Mouse (Mus musculus): ENCODE results near the gene Adamts12. TPM values are rescaled to one million over a fixed set of nuclear protein-coding genes. Genes with fewer than 3 reads are reported as not detected.
A peak's percentile ranks its signal among the peaks of the same experiment; 100 is the strongest.

Gene Adamts12
- polyA plus RNA-seq, 2 experiments: 8.7 to 10.6 TPM

- H3K4me1 ChIP-seq (ENCODE audit: control insufficient read depth, insufficient read depth, low read length): peaks cover 15% of the 10 kb centered on the region
- no peak for TF ChIP-seq POLR2A (IDR thresholded peaks at IDR 0.05; ENCODE audit: borderline replicate concordance, extremely low read depth, insufficient read depth, insufficient read length)
- H3K36me3 ChIP-seq (ENCODE audit: control insufficient read depth, insufficient read depth, low read length): no peaks in the 10 kb centered on the region
- H3K27ac ChIP-seq (replicated peaks; ENCODE audit: low read depth, low read length): no peak overlapping the region
- H3K27me3 ChIP-seq (ENCODE audit: control insufficient read depth, insufficient read depth, low read length): peaks cover 47% of the 10 kb centered on the region
- peak overlapping the region; percentile 38 for H3K4me3 ChIP-seq (replicated peaks; ENCODE audit: low read length)
- peak overlapping the region; percentile 21; the same call in 1 of the 2 replicates for H3K9ac ChIP-seq (ENCODE audit: low read depth, low read length, severe bottlenecking)
- no peak for DNase-seq (ENCODE audit: low spot score)
- H3K9me3 ChIP-seq (ENCODE audit: control insufficient read depth, low read length): no peaks in the 10 kb centered on the region
- no peak for ATAC-seq (ENCODE audit: low FRiP score, low read depth)
- 2% methylated on average over 49 of the region's 49 CpGs for WGBS
- peak overlapping the region; percentile 58 for H3K4me2 ChIP-seq (replicated peaks; ENCODE audit: low read depth, low read length, severe bottlenecking)
Measured at GRCm38 (mm10) chr15:11036535-11037375, 27.8 kb upstream of the Adamts12 start.

GRCm38 (mm10) chr15:11037376-11037695 is 27.3 kb upstream of the Adamts12 start:
- H3K9ac ChIP-seq (ENCODE audit: low read depth, low read length, severe bottlenecking): no peak overlapping the region
- peak overlapping the region; percentile 38 for H3K4me3 ChIP-seq (replicated peaks; ENCODE audit: low read length)
- ATAC-seq (ENCODE audit: low FRiP score, low read depth) (no peak), DNase-seq (ENCODE audit: low spot score) (no peak)
- 3% methylated on average over 8 of the region's 8 CpGs for WGBS
- peaks cover 15% of the 10 kb centered on the region for H3K4me1 ChIP-seq (ENCODE audit: control insufficient read depth, insufficient read depth, low read length)
- no peaks in the 10 kb centered on the region for H3K9me3 ChIP-seq (ENCODE audit: control insufficient read depth, low read length)
- H3K4me2 ChIP-seq (replicated peaks; ENCODE audit: low read depth, low read length, severe bottlenecking): peak overlapping the region; percentile 58
- TF ChIP-seq POLR2A (IDR thresholded peaks at IDR 0.05; ENCODE audit: borderline replicate concordance, extremely low read depth, insufficient read depth, insufficient read length): no peak
- no peak overlapping the region for H3K27ac ChIP-seq (replicated peaks; ENCODE audit: low read depth, low read length)
- H3K36me3 ChIP-seq (ENCODE audit: control insufficient read depth, insufficient read depth, low read length): no peaks in the 10 kb centered on the region
- peaks cover 47% of the 10 kb centered on the region for H3K27me3 ChIP-seq (ENCODE audit: control insufficient read depth, insufficient read depth, low read length)

GRCm38 (mm10) chr15:11037711-11038110 is 26.9 kb upstream of the Adamts12 start, which contains the start of gene Rxfp3:
Gene Rxfp3, minus strand, starts transcription at chr15:11037991.
- H3K27me3 ChIP-seq (ENCODE audit: control insufficient read depth, insufficient read depth, low read length): peaks cover 47% of the 10 kb centered on the region
- 7% methylated on average over 16 of the region's 16 CpGs for WGBS
- ATAC-seq (ENCODE audit: low FRiP score, low read depth) (no peak), DNase-seq (ENCODE audit: low spot score) (peak; percentile 19)
- no peak within 1 kb of the TSS for H3K27ac ChIP-seq (replicated peaks; ENCODE audit: low read depth, low read length)
- H3K4me1 ChIP-seq (ENCODE audit: control insufficient read depth, insufficient read depth, low read length): peaks cover 15% of the 10 kb centered on the region
- H3K9ac ChIP-seq (ENCODE audit: low read depth, low read length, severe bottlenecking): no peak within 1 kb of the TSS
- H3K36me3 ChIP-seq (ENCODE audit: control insufficient read depth, insufficient read depth, low read length): no peaks in the 10 kb centered on the region
- H3K9me3 ChIP-seq (ENCODE audit: control insufficient read depth, low read length): no peaks in the 10 kb centered on the region
- no peak for TF ChIP-seq POLR2A (IDR thresholded peaks at IDR 0.05; ENCODE audit: borderline replicate concordance, extremely low read depth, insufficient read depth, insufficient read length)
- H3K4me2 ChIP-seq (replicated peaks; ENCODE audit: low read depth, low read length, severe bottlenecking): peak within 1 kb of the TSS; percentile 58
- H3K4me3 ChIP-seq (replicated peaks; ENCODE audit: low read length): peak within 1 kb of the TSS; percentile 38

- WGBS: 2% methylated on average over 12 of the region's 12 CpGs
- Histone ChIP-seq H3K27ac (replicated peaks; ENCODE audit: low read depth, low read length) (no peak overlapping the region), H3K36me3 (ENCODE audit: control insufficient read depth, insufficient read depth, low read length) (no peaks in the 10 kb centered on the region), H3K4me2 (replicated peaks; ENCODE audit: low read depth, low read length, severe bottlenecking) (no peak overlapping the region), H3K4me3 (replicated peaks; ENCODE audit: low read length) (no peak overlapping the region), H3K4me1 (ENCODE audit: control insufficient read depth, insufficient read depth, low read length) (peaks cover 15% of the 10 kb centered on the region), H3K9me3 (ENCODE audit: control insufficient read depth, low read length) (no peaks in the 10 kb centered on the region), H3K27me3 (ENCODE audit: control insufficient read depth, insufficient read depth, low read length) (peaks cover 47% of the 10 kb centered on the region), H3K9ac (ENCODE audit: low read depth, low read length, severe bottlenecking) (no peak overlapping the region)
- ATAC-seq (ENCODE audit: low FRiP score, low read depth) (no peak), DNase-seq (ENCODE audit: low spot score) (peak; percentile 84)
- no peak for TF ChIP-seq POLR2A (IDR thresholded peaks at IDR 0.05; ENCODE audit: borderline replicate concordance, extremely low read depth, insufficient read depth, insufficient read length)
Measured at GRCm38 (mm10) chr15:11038476-11038875, 26.1 kb upstream of the Adamts12 start.

- no peak for TF ChIP-seq POLR2A (IDR thresholded peaks at IDR 0.05; ENCODE audit: borderline replicate concordance, extremely low read depth, insufficient read depth, insufficient read length)
- DNase-seq (ENCODE audit: low spot score) (no peak), ATAC-seq (ENCODE audit: low FRiP score, low read depth) (no peak)
- Histone ChIP-seq H3K4me3 (replicated peaks; ENCODE audit: low read length) (no peak overlapping the region), H3K27me3 (ENCODE audit: control insufficient read depth, insufficient read depth, low read length) (peaks cover 33% of the 10 kb centered on the region), H3K9me3 (ENCODE audit: control insufficient read depth, low read length) (no peaks in the 10 kb centered on the region), H3K4me2 (replicated peaks; ENCODE audit: low read depth, low read length, severe bottlenecking) (no peak overlapping the region), H3K9ac (ENCODE audit: low read depth, low read length, severe bottlenecking) (no peak overlapping the region), H3K36me3 (ENCODE audit: control insufficient read depth, insufficient read depth, low read length) (no peaks in the 10 kb centered on the region), H3K4me1 (ENCODE audit: control insufficient read depth, insufficient read depth, low read length) (peaks cover 15% of the 10 kb centered on the region), H3K27ac (replicated peaks; ENCODE audit: low read depth, low read length) (no peak overlapping the region)
- WGBS: 58% methylated on average over 5 of the region's 5 CpGs
Measured at GRCm38 (mm10) chr15:11040067-11040466, 24.5 kb upstream of the Adamts12 start.

All from limb, embryonic 14.5 days (tissue).